Mouse (Mus musculus) layer of hippocampus, postnatal 10 days (tissue): ENCODE measurements around the gene Ccdc152. TPM values are rescaled to one million over a fixed set of nuclear protein-coding genes. Genes with fewer than 3 reads are reported as not detected.

Experiments used
- DNase-seq, 2 experiments: peaks; one replicate each; pipeline ENCODE4 v3.0.0; 2021; ENCODE audit warnings: low spot score in 2 of 2
- long read RNA-seq: library from polyadenylated mRNA; stranded (forward); transcript quantifications from one replicate; pipeline ENCODE4 v2.0.0, GENCODE M21; 2023
- total RNA-seq, 2 experiments: library from RNA; stranded (reverse); gene quantifications; 2 replicates each; pipeline ENCODE4 v1.2.3; 2021

The Ccdc152 gene
- total RNA-seq: not detected
- long read RNA-seq: 0 reads

DNA sequence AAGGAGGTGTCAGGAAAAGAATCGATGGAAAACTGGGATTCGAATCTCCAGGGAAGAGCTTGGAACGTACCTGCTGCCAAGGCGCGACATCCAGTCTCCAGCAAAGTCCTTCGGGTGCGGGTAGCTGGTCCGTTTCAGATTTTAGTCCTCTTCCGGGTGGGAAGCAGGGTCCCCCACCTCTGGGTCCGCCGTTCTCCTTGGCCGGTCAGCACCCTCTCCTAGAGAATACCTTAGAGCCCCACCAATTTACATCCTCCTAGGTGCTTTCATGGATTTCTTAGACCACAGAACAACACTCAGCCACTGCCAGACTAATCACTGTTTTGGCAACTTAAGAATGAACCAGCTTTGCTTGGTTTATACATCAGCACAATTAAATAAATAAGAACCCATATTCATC lies at the start of gene Ccdc152:
Gene Ccdc152, minus strand, starts transcription at position 101 of the 400 bp plus-strand sequence.
- no peak for DNase-seq

DNA sequence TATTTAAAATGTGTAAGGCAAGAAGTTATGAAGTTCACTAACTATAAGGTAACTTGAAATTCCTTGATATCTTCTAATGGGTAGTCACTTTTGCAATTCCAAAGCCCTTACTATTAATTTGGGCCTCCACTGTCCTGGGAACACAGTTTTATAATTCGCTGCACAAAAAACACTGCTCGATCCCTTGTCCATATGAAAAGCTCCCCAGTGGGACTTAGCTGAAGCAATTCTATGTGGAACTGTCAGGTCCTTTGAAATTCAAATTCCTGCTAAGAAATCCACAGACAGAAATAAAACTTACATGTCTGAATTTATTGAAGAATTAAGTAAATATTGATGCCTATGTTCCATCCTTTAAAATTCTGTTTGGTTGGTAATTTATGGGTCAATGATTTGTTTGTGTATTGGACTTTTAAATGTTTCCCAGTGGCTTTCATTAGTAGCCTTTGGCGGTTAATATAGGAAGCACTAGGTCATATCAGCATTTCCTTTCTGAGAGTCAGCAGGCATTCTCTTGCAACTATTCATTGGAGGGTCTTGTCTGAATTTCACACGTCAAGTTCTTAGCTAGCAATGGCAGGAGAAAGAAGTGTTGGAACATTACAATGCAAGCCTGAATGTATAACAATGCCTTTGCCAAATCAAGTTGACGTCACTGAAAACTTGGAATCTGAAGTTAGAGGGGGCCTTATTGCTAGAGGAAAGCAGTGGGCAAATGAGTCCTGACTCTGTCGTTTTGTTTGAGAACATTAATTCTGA lies 46.2 kb upstream of the Ccdc152 start:
- DNase-seq: no peak

DNA sequence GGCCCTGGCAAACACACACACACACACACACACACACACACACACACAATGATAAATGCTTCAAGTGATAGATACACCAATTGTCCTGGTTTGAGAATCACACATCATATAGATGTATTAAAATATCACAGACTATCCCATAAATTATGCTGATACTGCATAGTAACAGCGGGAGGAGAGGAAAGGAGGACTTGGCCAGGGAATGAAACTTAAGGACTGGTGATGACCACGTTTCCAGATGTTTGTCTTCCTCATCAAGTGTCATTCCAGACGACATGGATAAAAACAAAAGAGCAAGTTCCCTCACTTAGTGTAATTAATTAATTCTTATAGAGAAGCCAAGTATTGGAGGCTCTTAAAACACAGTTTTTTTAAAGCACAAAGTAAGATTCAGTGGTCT lies 43.4 kb upstream of the Ccdc152 start:
- DNase-seq: no peak

DNA sequence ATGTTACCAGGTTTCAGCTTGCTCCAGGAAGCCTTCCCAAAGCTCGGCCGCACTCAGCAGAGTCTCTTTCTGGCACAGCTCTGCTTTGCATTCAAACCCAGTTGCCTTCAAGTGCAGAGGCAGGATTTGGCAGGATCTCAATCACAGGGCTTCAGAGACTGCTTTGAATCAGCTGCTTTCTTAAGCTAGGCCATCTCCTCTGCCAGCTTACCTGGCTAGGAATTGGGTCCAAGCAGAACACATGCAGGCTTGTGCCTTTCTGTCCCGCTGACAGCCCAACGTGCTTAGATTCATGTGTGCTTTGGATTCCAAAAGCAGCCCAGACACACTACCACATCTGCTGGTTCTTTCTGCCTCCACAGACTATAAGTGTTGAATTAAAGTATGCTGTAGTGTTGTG lies 41.2 kb upstream of the Ccdc152 start:
- peak; percentile 23 to 49 for DNase-seq

DNA sequence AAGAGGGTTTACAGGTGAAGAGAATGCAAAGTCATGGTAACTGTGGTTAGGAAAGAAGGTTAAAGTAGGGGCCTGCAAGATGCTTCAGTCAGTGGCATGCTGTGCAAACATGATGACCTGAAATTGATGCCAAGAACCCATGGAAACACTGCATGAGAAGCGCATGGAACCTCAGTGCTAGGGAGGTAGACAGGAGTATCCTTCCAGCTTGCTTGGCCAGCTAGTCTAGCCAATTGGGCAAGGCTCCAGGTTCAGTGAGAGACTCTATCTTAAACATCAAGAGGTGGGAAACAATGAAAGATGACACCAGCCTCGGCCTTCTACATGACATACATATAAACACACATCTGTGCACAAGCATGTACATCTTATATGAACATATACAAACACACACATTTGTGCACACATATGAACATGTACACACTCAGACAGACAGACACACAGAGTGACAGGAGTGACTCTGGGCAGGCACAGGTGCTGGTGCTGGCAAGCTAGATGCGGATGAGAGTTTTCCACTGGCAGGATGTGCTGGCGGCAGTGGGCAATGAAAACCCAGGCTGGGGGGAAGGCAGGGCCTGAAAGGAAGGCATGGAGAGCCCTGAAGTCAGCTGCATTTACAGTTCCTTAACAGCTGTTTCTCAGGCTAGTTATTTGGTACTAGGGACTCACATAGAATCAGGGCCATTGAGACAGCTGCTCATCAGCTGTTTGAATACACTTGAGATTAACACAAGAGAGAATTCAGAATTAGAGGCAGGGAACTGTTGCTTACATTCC lies 38.7 kb upstream of the Ccdc152 start:
- peak; percentile 5 to 24 for DNase-seq

GRCm38 (mm10) chr15:3339847-3340246 lies 36.5 kb upstream of the Ccdc152 start:
- DNase-seq: no peak

GRCm38 (mm10) chr15:3332517-3332916 lies 29.2 kb upstream of the Ccdc152 start:
- DNase-seq: no peak

DNA sequence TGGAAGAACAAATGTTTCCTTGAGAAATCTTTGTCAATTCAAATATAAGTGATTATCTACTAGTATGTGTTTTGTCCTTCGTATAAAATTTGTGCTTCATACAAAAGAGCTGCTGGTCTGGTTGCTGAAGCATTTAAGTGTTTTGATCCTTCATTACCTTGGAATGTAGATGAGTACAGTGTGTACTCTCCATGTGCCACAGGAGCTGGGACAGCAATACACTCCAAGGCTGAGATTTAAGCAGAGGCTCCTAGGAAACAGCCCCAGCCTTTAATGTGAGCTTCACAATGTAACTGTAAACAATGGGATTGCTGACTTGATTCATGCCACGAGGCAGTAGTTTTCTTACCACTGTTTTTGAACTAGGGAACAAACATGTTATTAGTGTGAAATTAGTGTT lies 28.5 kb upstream of the Ccdc152 start:
- DNase-seq: no peak

DNA sequence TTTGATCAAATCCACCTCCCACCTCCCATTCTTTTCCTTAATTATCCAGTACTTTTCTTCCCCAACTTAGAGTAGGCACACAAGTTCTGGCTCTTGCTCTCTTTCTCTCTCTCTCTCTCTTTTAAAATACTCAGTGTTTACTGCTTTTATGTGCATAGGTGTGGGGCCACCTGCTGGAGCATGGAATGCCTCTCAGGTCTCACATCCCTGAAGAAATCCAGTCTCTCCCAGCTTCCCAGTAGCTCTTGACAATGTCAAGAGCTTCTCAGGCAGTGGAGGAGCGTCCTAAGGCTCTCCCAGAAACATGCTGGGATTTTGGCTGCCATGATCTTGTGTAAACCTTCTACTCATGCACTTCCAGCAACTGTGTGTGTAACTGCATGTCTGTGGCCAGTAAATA lies 27.0 kb upstream of the Ccdc152 start:
- DNase-seq: no peak

GRCm38 (mm10) chr15:3323041-3323440 lies 19.7 kb upstream of the Ccdc152 start:
- DNase-seq: no peak

GRCm38 (mm10) chr15:3319929-3320328 lies 16.6 kb upstream of the Ccdc152 start:
- no peak for DNase-seq

GRCm38 (mm10) chr15:3316617-3317016 lies 13.3 kb upstream of the Ccdc152 start:
- no peak for DNase-seq

DNA sequence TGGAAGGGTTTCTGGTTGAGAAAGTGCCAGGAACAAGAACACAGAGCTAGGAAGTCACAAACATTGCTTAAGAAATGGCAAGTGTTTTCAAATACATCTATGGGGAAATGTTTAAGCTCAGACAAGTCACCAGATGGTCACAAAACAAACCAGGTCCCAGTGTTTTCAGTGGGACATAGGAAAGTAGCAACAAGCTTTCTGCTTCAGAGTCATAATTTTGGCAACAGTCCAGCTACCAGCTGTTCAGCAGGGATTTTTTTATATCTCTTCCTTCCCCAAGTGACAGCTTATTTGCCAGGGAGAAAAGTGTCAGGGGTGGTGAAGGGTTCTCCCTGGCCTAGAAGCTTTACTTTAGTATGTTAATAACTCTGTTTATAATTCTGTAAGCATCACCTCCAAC lies 9.6 kb upstream of the Ccdc152 start:
- DNase-seq: no peak

- no peak for DNase-seq
Observed at GRCm38 (mm10) chr15:3309856-3310255, 6.5 kb upstream of the Ccdc152 start.

GRCm38 (mm10) chr15:3300361-3301100 lies 2.8 kb downstream of the Ccdc152 start:
- DNase-seq: no peak

DNA sequence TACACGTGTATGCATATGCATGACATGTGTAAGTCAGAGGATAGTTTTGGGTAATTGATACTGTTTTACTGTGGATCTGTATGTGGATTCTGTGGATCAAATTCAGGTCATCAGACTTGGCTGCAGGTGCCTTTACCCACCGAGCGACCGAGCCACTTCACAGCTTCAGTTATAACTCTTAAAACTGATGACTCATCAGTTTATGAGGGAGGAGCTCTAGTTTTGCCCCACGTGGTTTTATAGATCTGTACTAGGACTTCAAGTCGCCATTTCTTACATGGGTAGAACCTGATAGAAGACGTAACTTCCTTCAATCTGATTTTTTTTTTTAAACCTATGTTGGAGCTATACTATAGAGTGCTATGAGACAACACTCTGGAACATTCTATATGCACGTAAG lies 5.7 kb downstream of the Ccdc152 start:
- DNase-seq: no peak

DNA sequence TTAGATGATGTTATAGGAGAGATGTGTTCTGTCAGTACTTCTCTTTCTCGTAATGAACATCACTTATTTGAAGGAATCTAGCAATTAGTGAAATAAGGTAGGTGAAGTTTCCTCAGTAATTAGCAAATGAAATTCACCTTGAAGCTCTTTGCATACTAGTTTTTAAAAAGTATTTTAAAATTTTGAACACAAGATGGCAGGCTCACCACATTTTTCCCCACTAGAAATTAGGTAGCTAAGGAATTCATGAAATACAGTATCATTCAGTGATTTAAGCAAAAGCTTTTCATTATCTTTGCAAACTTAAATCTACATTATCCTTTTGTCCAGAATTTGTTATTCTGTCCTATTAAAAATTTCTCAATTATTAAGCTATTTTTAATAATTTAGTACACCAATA lies 7.3 kb downstream of the Ccdc152 start:
- no peak for DNase-seq

DNA sequence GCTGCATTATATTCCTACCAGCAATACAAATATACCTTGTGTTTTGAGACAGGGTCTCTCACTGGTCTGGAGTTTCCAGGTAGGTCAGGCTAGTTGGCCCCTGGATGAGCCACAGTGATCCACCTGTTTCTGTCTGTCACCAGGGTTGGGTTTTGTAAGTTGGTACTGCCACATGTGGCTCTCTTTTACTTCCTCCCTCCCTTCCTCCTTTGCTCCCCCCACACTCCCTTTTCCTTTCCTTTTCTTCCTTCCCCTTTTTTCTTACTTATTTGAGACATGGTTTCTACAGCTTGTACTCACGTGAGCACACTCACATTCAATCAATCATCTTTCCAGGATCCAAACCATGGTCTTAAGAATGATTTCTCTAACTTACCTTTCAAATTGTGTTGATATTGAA lies 9.8 kb downstream of the Ccdc152 start:
- no peak for DNase-seq

- no peak for DNase-seq
Observed at GRCm38 (mm10) chr15:3290435-3290834, 12.9 kb downstream of the Ccdc152 start.

DNA sequence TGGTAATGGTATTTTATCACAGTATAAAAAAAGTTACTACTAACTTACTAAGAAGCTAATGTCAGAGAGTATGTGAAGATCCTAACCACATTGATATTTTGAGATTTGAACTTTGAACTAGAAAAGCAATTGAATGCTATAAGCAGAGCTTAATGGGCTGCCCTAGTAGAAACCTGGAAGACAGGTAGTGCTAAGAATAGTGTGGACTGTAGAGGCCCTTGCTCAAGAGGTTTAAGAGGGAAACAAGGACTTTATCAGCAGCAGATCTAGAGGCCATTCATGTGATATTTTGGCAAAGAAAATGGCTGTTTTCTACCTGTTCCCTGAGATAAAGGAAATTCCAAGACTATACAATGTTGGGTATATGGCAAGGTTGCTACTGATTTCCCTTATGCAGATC lies 17.3 kb downstream of the Ccdc152 start:
- no peak for DNase-seq

DNA sequence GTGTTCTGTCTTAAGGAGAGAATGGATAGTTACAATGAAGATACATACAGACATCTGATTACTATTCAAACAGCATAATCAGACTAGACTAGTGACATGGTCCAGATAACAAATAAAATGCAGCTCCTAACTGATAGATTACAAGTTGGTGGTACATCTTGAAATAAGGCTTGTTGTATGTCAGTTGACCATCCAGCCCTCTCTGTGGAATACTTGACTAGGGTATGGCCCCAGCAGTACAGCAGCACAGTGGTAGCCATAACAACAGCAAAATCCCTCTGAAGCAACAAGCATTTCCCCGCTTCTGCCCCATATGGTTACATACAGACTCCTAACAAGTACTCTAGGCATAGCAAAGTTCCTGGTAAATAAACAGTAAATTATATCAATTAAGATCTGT lies 21.6 kb downstream of the Ccdc152 start:
- DNase-seq: no peak

DNA sequence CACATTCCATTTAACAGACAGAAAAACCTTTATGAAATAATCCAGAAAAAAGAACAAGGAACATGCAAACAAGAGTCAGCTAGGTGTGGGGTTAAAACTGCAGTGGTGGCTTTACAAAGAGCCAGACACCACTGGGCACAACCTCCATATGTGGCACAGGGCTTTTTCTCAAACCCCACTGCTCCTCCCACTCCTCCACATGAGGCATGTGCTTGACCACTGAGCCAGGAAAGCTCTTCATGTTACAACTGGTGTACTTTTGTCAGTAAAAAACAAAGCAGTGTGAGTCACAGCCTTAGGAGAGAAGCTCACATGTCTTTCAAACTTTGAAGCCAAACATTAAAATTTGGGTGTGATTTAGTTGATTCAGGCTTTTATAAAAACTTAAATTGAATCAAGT lies 22.1 kb downstream of the Ccdc152 start:
- DNase-seq: no peak
